Mouse (Mus musculus): ENCODE data around the gene Ezr.
A peak's percentile ranks its signal among the peaks of the same experiment; 100 is the strongest.
"Not testable (repeated sequence)": the region's sequence is repeated elsewhere in the genome, so short reads cannot be mapped to it uniquely, and the experiment has no call there.

Gene Ezr

DNA sequence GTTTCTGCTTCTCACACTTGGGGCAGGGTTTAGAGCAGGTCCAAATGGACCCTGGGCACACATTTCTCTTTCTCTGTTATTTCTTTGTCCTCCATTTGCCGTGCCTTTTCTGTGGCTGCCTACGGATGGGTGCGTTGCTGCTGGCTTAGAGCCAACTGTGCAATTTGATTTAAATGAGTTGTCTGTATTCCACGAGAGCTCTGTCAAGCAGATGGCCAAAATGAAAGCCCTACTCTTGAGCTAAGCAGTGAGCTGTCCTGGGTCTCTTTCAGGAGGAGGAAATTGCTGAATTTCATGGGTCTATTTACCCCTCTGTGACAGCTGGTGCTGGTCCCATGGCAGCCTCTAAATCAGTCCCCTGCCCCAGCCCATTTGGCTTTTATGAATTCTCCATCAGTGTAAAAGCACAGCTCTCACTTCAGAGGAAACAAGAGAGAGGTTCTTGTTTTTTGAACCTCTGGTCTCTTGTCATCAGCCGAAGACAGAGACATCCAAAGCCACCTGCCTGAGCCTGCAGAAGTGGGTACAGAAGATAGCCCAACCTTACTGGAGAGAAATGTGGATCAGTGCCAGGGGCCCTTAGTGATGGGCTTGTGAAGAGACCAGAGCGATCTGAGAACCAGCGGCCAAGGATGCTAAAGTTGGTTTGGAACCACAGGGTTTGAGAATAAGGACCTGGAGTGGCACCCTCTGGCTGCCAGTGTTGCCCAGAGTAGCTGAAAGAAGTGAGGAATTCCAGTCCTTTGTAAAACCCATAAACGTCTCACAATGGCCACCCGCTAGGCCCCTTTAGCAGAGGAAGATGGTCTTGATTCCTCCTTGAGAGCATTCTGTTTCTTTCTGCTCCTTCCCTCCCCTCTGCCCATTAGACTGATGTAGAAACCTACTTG is 79.0 kb downstream of the Ezr start:
- not testable (repeated sequence) for DNase-seq

DNA sequence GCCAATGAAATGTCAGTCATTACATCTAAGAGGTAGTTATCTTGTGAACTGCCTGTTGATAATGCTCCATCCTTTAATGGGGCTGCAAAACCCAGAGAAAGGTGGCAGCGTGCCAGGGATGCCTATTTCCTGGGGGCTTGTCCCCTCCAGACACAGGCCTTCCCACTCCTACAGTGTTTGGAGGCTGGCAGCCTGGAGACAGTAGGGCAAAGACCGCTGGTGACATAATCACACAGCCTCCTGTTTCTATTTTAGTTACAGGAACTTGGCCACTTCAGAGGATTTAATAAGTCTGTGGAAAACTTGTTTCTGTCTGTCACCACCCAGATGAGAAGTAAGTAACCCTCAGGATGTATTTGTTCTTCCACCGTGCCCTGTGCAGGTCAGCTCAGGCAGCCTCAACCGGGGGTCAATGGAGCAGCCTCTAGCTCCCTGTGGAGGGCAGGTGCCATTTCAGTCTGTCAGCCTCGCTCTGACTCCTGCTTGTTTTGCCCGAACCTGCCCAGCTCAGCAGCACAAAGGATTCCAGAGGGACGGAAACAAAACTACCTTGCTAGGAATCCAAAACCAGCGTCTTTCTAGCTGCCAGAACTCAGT is 79.9 kb downstream of the Ezr start:
- not testable (repeated sequence) for DNase-seq

DNA sequence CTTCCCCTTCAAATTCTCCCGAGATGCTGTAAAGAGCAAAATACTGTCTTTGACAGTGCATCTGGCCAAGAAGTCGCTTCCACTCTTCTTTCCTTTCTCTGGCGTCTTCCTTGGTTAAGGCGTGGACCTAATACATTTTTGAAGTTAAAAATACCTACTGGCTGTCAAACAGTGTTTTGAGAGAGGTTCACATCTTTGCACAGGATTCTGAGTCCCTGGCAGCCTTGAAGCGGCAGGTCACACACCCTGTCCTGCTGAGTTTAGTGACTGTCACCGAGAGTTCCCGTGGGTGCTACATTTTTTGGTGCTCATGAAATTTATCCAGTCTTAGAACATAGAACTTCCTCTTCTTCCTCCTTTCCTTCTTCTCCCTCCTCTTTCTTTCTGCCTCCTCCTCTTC is 82.5 kb downstream of the Ezr start:
- DNase-seq, result not testable (repeated sequence)

DNA sequence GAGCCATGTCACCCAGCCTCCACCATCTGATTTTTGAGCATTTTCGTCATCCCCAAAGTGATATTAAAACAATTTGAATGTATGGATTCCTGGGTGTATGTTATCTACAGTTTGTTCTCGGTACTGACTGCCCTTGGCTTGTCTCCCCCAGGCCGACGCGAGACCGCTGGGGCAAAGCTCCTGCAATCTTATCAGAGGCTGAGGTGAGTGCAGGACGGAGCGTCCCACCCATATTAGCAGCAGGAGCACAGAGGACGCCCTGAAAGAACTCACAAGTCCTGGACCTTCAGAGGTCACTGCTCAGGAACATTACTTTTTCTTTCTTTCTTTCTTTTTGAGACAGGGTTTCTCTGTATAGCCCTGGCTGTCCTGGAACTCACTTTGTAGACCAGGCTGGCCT is 83.1 kb downstream of the Ezr start:
- DNase-seq, result not testable (repeated sequence)

DNA sequence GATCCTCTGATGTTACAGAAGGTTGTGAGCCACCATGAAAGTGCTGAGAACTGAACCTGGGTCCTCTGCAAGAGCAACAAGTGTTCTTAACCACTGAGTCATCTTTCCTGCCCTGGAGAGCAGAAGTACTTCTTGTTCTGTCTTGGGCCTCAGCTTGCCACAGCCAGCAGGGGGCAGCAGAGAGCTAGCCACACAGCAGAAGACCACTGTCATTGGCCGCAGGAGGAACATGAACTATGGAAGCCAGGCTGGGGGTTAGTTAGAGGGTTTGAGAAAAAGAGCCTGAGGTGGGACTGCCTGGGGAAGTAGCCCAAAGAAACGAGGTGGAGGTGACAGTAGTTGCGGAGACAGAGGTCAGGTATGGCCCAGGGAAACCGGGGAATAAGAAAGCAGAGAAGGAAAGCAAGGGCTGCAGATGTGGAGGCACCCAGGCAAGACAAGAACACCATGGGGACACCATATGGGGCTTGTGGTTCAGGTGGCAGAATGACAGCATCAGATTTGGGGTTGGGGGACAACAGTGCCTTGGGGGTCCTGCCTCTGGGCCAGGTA is 85.3 kb downstream of the Ezr start:
- DNase-seq, result peak; percentile 64 to 65

DNA sequence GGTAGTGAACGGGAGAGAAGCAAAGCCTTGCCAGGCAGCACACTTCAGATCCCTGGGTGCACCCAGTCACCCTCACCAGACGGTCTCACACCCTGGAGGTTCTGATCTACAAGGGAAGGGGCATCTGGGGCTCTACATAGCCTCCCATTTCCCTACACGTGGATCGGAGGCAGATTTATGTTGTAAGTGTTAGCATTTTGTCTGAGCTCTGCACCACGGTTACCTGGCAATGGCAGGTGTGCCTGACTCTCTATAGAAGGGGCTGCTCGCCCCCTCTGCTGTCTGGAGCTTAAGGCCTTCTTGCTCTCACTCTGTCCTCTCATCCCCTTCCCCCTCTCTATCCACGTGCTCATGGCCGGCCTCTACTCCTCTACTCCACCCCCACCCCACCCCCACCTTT is 86.1 kb downstream of the Ezr start:
- not testable (repeated sequence) for DNase-seq

DNA sequence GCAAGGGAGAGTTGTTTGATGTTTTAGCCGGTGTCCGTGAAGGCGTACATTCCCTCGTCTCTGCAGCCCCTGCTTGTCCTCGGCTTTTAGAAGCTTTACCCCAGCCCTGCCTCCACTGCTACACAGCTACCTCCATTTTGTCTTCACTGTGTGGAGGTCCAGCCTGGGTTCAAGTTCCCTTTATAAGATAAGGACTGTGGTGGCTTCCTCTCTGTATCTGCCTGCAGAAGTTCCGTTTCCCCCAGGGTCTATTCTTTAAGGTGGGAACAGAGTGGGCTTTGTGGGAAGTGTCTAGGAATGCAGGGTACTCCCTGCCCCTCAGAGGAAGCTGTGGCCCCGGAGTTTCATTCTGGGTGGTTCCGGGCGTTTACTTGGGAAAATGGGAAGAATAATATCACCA is 86.9 kb downstream of the Ezr start:
- not testable (repeated sequence) for DNase-seq

DNA sequence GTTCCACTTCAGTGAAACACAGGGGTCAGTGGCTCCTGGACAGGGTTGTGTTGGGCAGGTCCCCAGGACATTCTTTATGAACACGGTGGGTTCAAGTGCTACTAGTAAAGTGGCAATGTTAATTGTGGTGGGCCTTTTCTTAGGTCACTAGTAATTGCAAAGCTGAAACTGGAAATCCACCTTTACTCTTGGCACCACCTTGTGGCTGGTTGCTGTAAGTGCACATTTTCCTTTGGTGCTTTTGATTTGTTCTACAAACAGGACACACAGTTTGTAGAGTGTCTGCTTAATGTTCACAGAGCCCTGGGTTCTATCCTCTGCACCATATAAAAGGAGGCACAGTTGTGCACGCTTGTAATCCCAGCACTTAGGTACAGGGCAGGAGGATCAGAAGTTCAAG is 91.0 kb downstream of the Ezr start:
- peak; percentile 92 to 94 for DNase-seq

DNA sequence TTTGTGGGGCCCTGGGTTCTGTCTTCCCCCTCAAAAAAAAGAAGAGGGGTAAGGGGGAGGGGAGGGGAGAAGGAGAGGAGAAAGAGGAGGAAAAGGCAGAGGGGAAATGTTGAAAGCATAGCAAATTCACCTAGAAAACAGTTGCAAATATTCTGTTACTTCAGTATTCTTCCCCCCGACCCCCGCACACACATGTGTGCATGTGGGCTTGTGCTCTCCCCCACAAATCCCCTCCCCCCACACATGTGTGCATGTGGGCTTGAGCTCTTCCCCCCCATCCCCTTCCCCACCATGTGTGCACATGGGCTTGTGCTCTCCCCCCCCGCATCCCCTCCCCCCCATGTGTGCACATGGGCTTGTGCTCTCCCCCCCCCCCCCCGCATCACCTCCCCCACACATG is 93.2 kb downstream of the Ezr start:
- not testable (repeated sequence) for DNase-seq

Data from cerebellum, postnatal 25 days (tissue).